Mouse (Mus musculus) neural tube, embryonic 15.5 days (tissue): ENCODE data around the gene Mynn. TPM values are rescaled to one million over a fixed set of nuclear protein-coding genes. Genes with fewer than 3 reads are reported as not detected.

Experiments
- ATAC-seq: fragments of 200-750 bp; cut with Nextera tagmentation; 2 replicates; pipeline ENCODE4 v1.8.0; 2017; ENCODE audit warnings: mild to moderate bottlenecking, moderate TSS enrichment, moderate library complexity; ENCODE audit not compliant: low FRiP score
- H3K27ac ChIP-seq: fragments of 300-500 bp; sonication (generic); replicated peaks from 2 replicates; pipeline ENCODE4 v1.5.1; 2015; ENCODE audit warnings: mild to moderate bottlenecking, inconsistent platforms
- H3K27me3 ChIP-seq: fragments of 300-500 bp; sonication (generic); replicated peaks from 2 replicates; pipeline ENCODE4 v1.6.1; 2015; ENCODE audit warnings: inconsistent platforms
- H3K36me3 ChIP-seq: fragments of 300-500 bp; sonication (generic); 2 replicates; pipeline ENCODE4 v1.6.1; 2015; ENCODE audit warnings: inconsistent platforms
- H3K4me1 ChIP-seq: fragments of 300-500 bp; sonication (generic); 2 replicates; pipeline ENCODE4 v1.6.1; 2015; ENCODE audit warnings: inconsistent platforms
- H3K4me2 ChIP-seq: fragments of 300-500 bp; sonication (generic); 2 replicates; pipeline ENCODE4 v1.6.1; 2015; ENCODE audit warnings: inconsistent platforms, mild to moderate bottlenecking, moderate library complexity
- H3K4me3 ChIP-seq: fragments of 300-500 bp; sonication (generic); replicated peaks from 2 replicates; pipeline ENCODE4 v1.5.1; 2015; ENCODE audit warnings: mild to moderate bottlenecking, inconsistent platforms
- H3K9ac ChIP-seq: fragments of 300-500 bp; sonication (generic); replicated peaks from 2 replicates; pipeline ENCODE4 v1.6.1; 2015; ENCODE audit warnings: mild to moderate bottlenecking, inconsistent platforms
- H3K9me3 ChIP-seq: fragments of 300-500 bp; sonication (generic); replicated peaks from 2 replicates; pipeline ENCODE4 v1.6.1; 2016; ENCODE audit warnings: inconsistent platforms
- WGBS: fragments of 180-500 bp; shearing (Covaris S2); methylation state at CpG from one replicate; pipeline ENCODE4 v1.1.7; 2015; ENCODE audit warnings: mixed read lengths; 5-methylcytosine and 5-hydroxymethylcytosine counted together
- polyA plus RNA-seq: library from polyadenylated mRNA; unstranded; fragments of >200 nt; fragmentation: Nextera tagmentation; extraction: Ambion mirVana; gene quantifications from 2 replicates; pipeline ENCODE4 v1.2.1, GENCODE M21; 2015

Mynn gene
- polyA plus RNA-seq, 1 experiment from 2014 or later = 25.4 TPM

GRCm38 (mm10) chr3:30599711-30600545, 1.9 kb upstream of the Mynn start, which contains the start of gene Actrt3:
Gene Actrt3 (minus strand): TSS chr3:30599939.
- H3K4me3 ChIP-seq = peak within 1 kb of the TSS; percentile 61
- ATAC-seq = no peak
- peak within 1 kb of the TSS; percentile 79 for H3K4me2 ChIP-seq
- H3K27ac ChIP-seq = peak within 1 kb of the TSS; percentile 78
- H3K9ac ChIP-seq = peak within 1 kb of the TSS; percentile 55
- WGBS = under 1% methylated on average over 32 of the region's 32 CpGs
- H3K4me1 ChIP-seq = peaks cover 40% of the 10 kb centered on the region
- no peaks in the 10 kb centered on the region for H3K9me3 ChIP-seq
- H3K36me3 ChIP-seq = peaks cover 9% of the 10 kb centered on the region
- no peaks in the 10 kb centered on the region for H3K27me3 ChIP-seq

- Histone ChIP-seq H3K36me3 (peaks cover 10% of the 10 kb centered on the region), H3K9ac (peak overlapping the region; percentile 55), H3K4me3 (peak overlapping the region; percentile 61), H3K27ac (peak overlapping the region; percentile 78), H3K9me3 (no peaks in the 10 kb centered on the region), H3K4me2 (peak overlapping the region; percentile 79), H3K4me1 (peaks cover 42% of the 10 kb centered on the region), H3K27me3 (no peaks in the 10 kb centered on the region)
- 0% methylated on average over 14 of the region's 14 CpGs for WGBS
- ATAC-seq = no peak
Observed at GRCm38 (mm10) chr3:30600717-30601116, 1.1 kb upstream of the Mynn start.

GRCm38 (mm10) chr3:30601175-30601574, 690 bp upstream of the Mynn start:
- under 1% methylated on average over 17 of the region's 17 CpGs for WGBS
- peaks cover 42% of the 10 kb centered on the region for H3K4me1 ChIP-seq
- H3K9me3 ChIP-seq = no peaks in the 10 kb centered on the region
- peaks cover 12% of the 10 kb centered on the region for H3K36me3 ChIP-seq
- no peak overlapping the region for H3K9ac ChIP-seq
- H3K27ac ChIP-seq = peak overlapping the region; percentile 77
- no peaks in the 10 kb centered on the region for H3K27me3 ChIP-seq
- peak; percentile 62 for ATAC-seq
- peak overlapping the region; percentile 61 for H3K4me3 ChIP-seq
- peak overlapping the region; percentile 79 for H3K4me2 ChIP-seq

GRCm38 (mm10) chr3:30601610-30602064, 228 bp upstream of the Mynn start:
- Histone ChIP-seq H3K4me3 (peak overlapping the region; percentile 85), H3K27me3 (no peaks in the 10 kb centered on the region), H3K36me3 (peaks cover 16% of the 10 kb centered on the region), H3K9ac (peak overlapping the region; percentile 86), H3K27ac (peak overlapping the region; percentile 99), H3K4me2 (peak overlapping the region; percentile 79), H3K4me1 (peaks cover 43% of the 10 kb centered on the region), H3K9me3 (no peaks in the 10 kb centered on the region)
- under 1% methylated on average over 13 of the region's 13 CpGs for WGBS
- no peak for ATAC-seq

- peak overlapping the region; percentile 99 for H3K27ac ChIP-seq
- H3K4me3 ChIP-seq = peak overlapping the region; percentile 85
- H3K4me1 ChIP-seq = peaks cover 45% of the 10 kb centered on the region
- no peaks in the 10 kb centered on the region for H3K9me3 ChIP-seq
- no peaks in the 10 kb centered on the region for H3K27me3 ChIP-seq
- peak overlapping the region; percentile 86 for H3K9ac ChIP-seq
- ATAC-seq = no peak
- 0% methylated on average over 27 of the region's 27 CpGs for WGBS
- H3K36me3 ChIP-seq = peaks cover 23% of the 10 kb centered on the region
- peak overlapping the region; percentile 79 for H3K4me2 ChIP-seq
Observed at GRCm38 (mm10) chr3:30602740-30603098, 854 bp downstream of the Mynn start.

- peaks cover 47% of the 10 kb centered on the region for H3K4me1 ChIP-seq
- H3K27ac ChIP-seq = peak overlapping the region; percentile 99
- H3K9ac ChIP-seq = peak overlapping the region; percentile 86
- H3K36me3 ChIP-seq = peaks cover 27% of the 10 kb centered on the region
- 25% methylated on average over 10 of the region's 10 CpGs for WGBS
- H3K9me3 ChIP-seq = no peaks in the 10 kb centered on the region
- peak overlapping the region; percentile 79 for H3K4me2 ChIP-seq
- no peak for ATAC-seq
- H3K27me3 ChIP-seq = no peaks in the 10 kb centered on the region
- peak overlapping the region; percentile 85 for H3K4me3 ChIP-seq
Observed at GRCm38 (mm10) chr3:30603256-30603655, 1.4 kb downstream of the Mynn start.

GRCm38 (mm10) chr3:30608999-30609398, 7.1 kb downstream of the Mynn start:
- Histone ChIP-seq H3K9me3 (no peaks in the 10 kb centered on the region), H3K9ac (no peak overlapping the region), H3K36me3 (peaks cover 66% of the 10 kb centered on the region), H3K4me2 (no peak overlapping the region), H3K27me3 (no peaks in the 10 kb centered on the region), H3K4me1 (peaks cover 33% of the 10 kb centered on the region), H3K27ac (no peak overlapping the region), H3K4me3 (no peak overlapping the region)
- ATAC-seq = no peak
- 90% methylated on average over 3 of the region's 3 CpGs for WGBS

- Histone ChIP-seq H3K9me3 (no peaks in the 10 kb centered on the region), H3K4me3 (no peak overlapping the region), H3K4me2 (no peak overlapping the region), H3K27ac (no peak overlapping the region), H3K4me1 (peaks cover 18% of the 10 kb centered on the region), H3K27me3 (no peaks in the 10 kb centered on the region), H3K36me3 (peaks cover 69% of the 10 kb centered on the region), H3K9ac (no peak overlapping the region)
- ATAC-seq = no peak
- 91% methylated on average over 4 of the region's 4 CpGs for WGBS
Observed at GRCm38 (mm10) chr3:30610930-30611329, 9.1 kb downstream of the Mynn start.

- H3K9me3 ChIP-seq = no peaks in the 10 kb centered on the region
- H3K4me1 ChIP-seq = no peaks in the 10 kb centered on the region
- peaks cover 44% of the 10 kb centered on the region for H3K36me3 ChIP-seq
- WGBS = 92% methylated on average over 8 of the region's 8 CpGs
- no peak overlapping the region for H3K27ac ChIP-seq
- no peak overlapping the region for H3K4me3 ChIP-seq
- ATAC-seq = no peak
- H3K9ac ChIP-seq = no peak overlapping the region
- H3K4me2 ChIP-seq = no peak overlapping the region
- no peaks in the 10 kb centered on the region for H3K27me3 ChIP-seq
Observed at GRCm38 (mm10) chr3:30620132-30620531, 18.3 kb downstream of the Mynn start.

GRCm38 (mm10) chr3:30633681-30634080, 31.8 kb downstream of the Mynn start:
- 62% methylated on average over 3 of the region's 3 CpGs for WGBS
- Histone ChIP-seq H3K27me3 (no peaks in the 10 kb centered on the region), H3K4me1 (no peaks in the 10 kb centered on the region), H3K9me3 (no peaks in the 10 kb centered on the region), H3K9ac (no peak overlapping the region), H3K36me3 (no peaks in the 10 kb centered on the region), H3K4me2 (no peak overlapping the region), H3K27ac (no peak overlapping the region), H3K4me3 (no peak overlapping the region)
- no peak for ATAC-seq

GRCm38 (mm10) chr3:30635629-30636028, 33.8 kb downstream of the Mynn start:
- no peak overlapping the region for H3K4me2 ChIP-seq
- H3K27ac ChIP-seq = no peak overlapping the region
- WGBS = 84% methylated on average over 4 of the region's 4 CpGs
- ATAC-seq = no peak
- H3K36me3 ChIP-seq = no peaks in the 10 kb centered on the region
- H3K4me1 ChIP-seq = no peaks in the 10 kb centered on the region
- no peaks in the 10 kb centered on the region for H3K9me3 ChIP-seq
- no peak overlapping the region for H3K4me3 ChIP-seq
- no peaks in the 10 kb centered on the region for H3K27me3 ChIP-seq
- no peak overlapping the region for H3K9ac ChIP-seq

- Histone ChIP-seq H3K4me1 (peaks cover 3% of the 10 kb centered on the region), H3K36me3 (no peaks in the 10 kb centered on the region), H3K9me3 (no peaks in the 10 kb centered on the region), H3K4me2 (no peak within 1 kb of the TSS), H3K9ac (no peak within 1 kb of the TSS), H3K27me3 (0 out of 2 replicates have a peak, but pooled peaks cover 5% of the 10 kb centered on the region), H3K4me3 (no peak within 1 kb of the TSS), H3K27ac (no peak within 1 kb of the TSS)
- 88% methylated on average over 2 of the region's 2 CpGs for WGBS
- ATAC-seq = no peak
Observed at GRCm38 (mm10) chr3:30644207-30644606, 42.3 kb downstream of the Mynn start, which contains the start of gene Lrriq4. Gene Lrriq4 (plus strand): TSS chr3:30644507.
